ENCODE assay signal across 9 mouse cellular contexts in the genomic region with DNA sequence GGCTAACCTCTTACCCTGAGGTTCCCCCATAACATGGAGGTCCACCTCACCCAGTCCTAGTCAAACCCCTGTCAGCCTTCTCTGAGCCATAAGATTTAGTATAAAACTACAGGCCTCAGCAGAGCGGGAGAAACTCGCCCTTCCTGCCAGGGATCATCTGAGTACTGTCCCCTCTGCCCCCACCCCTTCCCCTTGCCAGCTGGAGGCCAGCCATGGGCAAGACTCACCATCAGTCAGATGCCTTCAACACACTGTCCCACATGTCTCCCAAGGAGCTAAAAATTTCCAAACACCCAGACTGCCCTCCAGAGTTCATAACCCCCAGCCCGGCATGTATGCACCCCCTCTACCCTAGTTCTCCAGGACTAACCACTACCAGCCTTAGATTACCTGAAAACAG.
A peak's percentile ranks its signal among the peaks of the same experiment; 100 is the strongest.
DNase-seq lines count a peak whose midpoint lies in the region; ATAC-seq and TF ChIP-seq lines count a peak whose summit lies in the region.
"Had no signal": no experiment of that assay in that cellular context is flagged by ENCODE, and none has a peak within 500 bp of the region (broad histone marks: within the 10 kb centered on the region; RNA-seq: fewer than 3 reads in every experiment).

No protein-coding gene starts in this region.

- no peaks in the 10 kb centered on the region for H3K9me3 ChIP-seq in heart, embryonic 10.5 days
- H3K9me3 ChIP-seq: hindbrain, embryonic 10.5 days had no signal

- no peak for TF ChIP-seq CTCF in cerebellum, adult 2 months (IDR thresholded peaks at IDR 0.05; ENCODE audit: borderline replicate concordance, insufficient read depth, low read depth, low read length)

- H3K36me3 ChIP-seq in heart, embryonic 10.5 days, result peaks cover 6% of the 10 kb centered on the region; the same call in 1 of the 2 replicates
- H3K36me3 ChIP-seq: hindbrain, embryonic 10.5 days had no signal

- DNase-seq in cerebellum, postnatal 10 days, result peak; percentile 32 to 56
- DNase-seq in cerebellum, adult 2 months, result no peak
- peak; percentile 76 for DNase-seq in NIH3T3 (ENCODE audit: low read depth)
- no peak for DNase-seq in heart, embryonic 10.5 days (ENCODE audit: low spot score)
- DNase-seq in kidney, postnatal 25 days, result peak; percentile 82 to 95
- no peak for DNase-seq in layer of hippocampus, postnatal 10 days (ENCODE audit: low spot score in 2 of 2)
- no peak for DNase-seq in embryo, embryonic 10 days (ENCODE audit: low spot score)

- H3K27me3 ChIP-seq in cerebellum, adult 2 months (ENCODE audit: control insufficient read depth, insufficient read depth, low read length), result no peaks in the 10 kb centered on the region
- no peaks in the 10 kb centered on the region for H3K27me3 ChIP-seq in heart, embryonic 10.5 days (ENCODE audit: insufficient read depth, poor library complexity, severe bottlenecking)

- H3K27ac ChIP-seq in cerebellum, adult 2 months (ENCODE audit: insufficient read depth, low read length), result no peak overlapping the region
- peak overlapping the region; percentile 52; the same call in 1 of the 2 replicates for H3K27ac ChIP-seq in heart, embryonic 10.5 days
- H3K27ac ChIP-seq: hindbrain, embryonic 10.5 days had no signal

- 43% methylated on average over 3 of the region's 3 CpGs for WGBS in cerebellum, adult 2 months
- 72% methylated on average over 3 of the region's 3 CpGs for WGBS in heart, embryonic 10.5 days

- TF ChIP-seq POLR2A in cerebellum, adult 2 months (IDR thresholded peaks at IDR 0.05; ENCODE audit: borderline replicate concordance, insufficient read depth, low read length), result no peak

- H3K4me3 ChIP-seq in cerebellum, adult 2 months (replicated peaks; ENCODE audit: insufficient read depth, low read depth, low read length), result no peak overlapping the region
- no peak overlapping the region for H3K4me3 ChIP-seq in heart, embryonic 10.5 days
- H3K4me3 ChIP-seq: hindbrain, embryonic 10.5 days had no signal

- ATAC-seq in activated CD4-positive, CD25-positive, alpha-beta regulatory T cell, adult 4 months, result no peak

- H3K4me1 ChIP-seq in cerebellum, adult 2 months (ENCODE audit: control insufficient read depth, insufficient read depth, low read length), result no peaks in the 10 kb centered on the region
- H3K4me1 ChIP-seq in heart, embryonic 10.5 days, result peaks cover 87% of the 10 kb centered on the region

Comparison
In these comparisons a context has a peak if more than half of its experiments do, and no peak if none do; other contexts are left out.
1. DNase-seq: peak in cerebellum, postnatal 10 days (2 of 2), NIH3T3 (single experiment) and kidney, postnatal 25 days (2 of 2); none in cerebellum, adult 2 months (0 of 2), heart, embryonic 10.5 days (single experiment), layer of hippocampus, postnatal 10 days (0 of 2) and embryo, embryonic 10 days (single experiment).